10 mouse cellular contexts compared by ENCODE assay signal in genomic region chr12:100925644-100926619, GRCm38 (mm10). TPM values are rescaled to one million over a fixed set of nuclear protein-coding genes. Genes with fewer than 3 reads are reported as not detected.
DNase-seq lines count a peak whose midpoint lies in the region; ATAC-seq and TF ChIP-seq lines count a peak whose summit lies in the region.
"Had no signal": no experiment of that assay in that cellular context is flagged by ENCODE, and none has a peak within 500 bp of the region (broad histone marks: within the 10 kb centered on the region; RNA-seq: fewer than 3 reads in every experiment).

No protein-coding gene starts in this region.

- ATAC-seq in liver, embryonic 12.5 days: no peak
- peak; percentile 66 for ATAC-seq in hindbrain, postnatal 0 days
- peak; percentile 54 for ATAC-seq in midbrain, embryonic 16.5 days

- intact Hi-C loops in left cerebral cortex, postnatal 25 days (cut with DNase I): loop anchor here (1.0 to 10.0 kb wide), 3 partner anchors 77 to 349 kb away; no protein-coding TSS in a partner anchor

- WGBS in liver, adult 2 months: 67% methylated on average over 14 of the region's 14 CpGs
- 72% methylated on average over 14 of the region's 14 CpGs for WGBS in liver, embryonic 12.5 days (ENCODE audit: insufficient replicate concordance)
- 52% methylated on average over 14 of the region's 14 CpGs for WGBS in hindbrain, postnatal 0 days
- 68% methylated on average over 14 of the region's 14 CpGs for WGBS in midbrain, embryonic 16.5 days

- no peaks in the 10 kb centered on the region for H3K27me3 ChIP-seq in liver, adult 2 months (ENCODE audit: control insufficient read depth, insufficient read depth, low read length)
- no peaks in the 10 kb centered on the region for H3K27me3 ChIP-seq in liver, embryonic 12.5 days (replicated peaks)
- no peaks in the 10 kb centered on the region for H3K27me3 ChIP-seq in hindbrain, postnatal 0 days (ENCODE audit: insufficient read depth, low read length)
- H3K27me3 ChIP-seq in midbrain, embryonic 16.5 days (ENCODE audit: control insufficient read depth, insufficient read depth, low read depth, low read length): no peaks in the 10 kb centered on the region

- H3K4me3 ChIP-seq in liver, adult 2 months (ENCODE audit: insufficient read depth, low read depth, low read length): no peak overlapping the region
- H3K4me3 ChIP-seq in liver, embryonic 12.5 days: no peak overlapping the region
- H3K4me3 ChIP-seq in hindbrain, postnatal 0 days (ENCODE audit: low read length): no peak overlapping the region
- H3K4me3 ChIP-seq in midbrain, embryonic 16.5 days (ENCODE audit: low read depth, low read length): no peak overlapping the region
- H3K4me3 ChIP-seq: erythroblast, embryonic 14.5 days; myocyte had no signal

- no peak overlapping the region for H3K27ac ChIP-seq in liver, adult 2 months (replicated peaks; ENCODE audit: insufficient read depth, low read depth, low read length)
- H3K27ac ChIP-seq in liver, embryonic 12.5 days: no peak overlapping the region
- no peak overlapping the region for H3K27ac ChIP-seq in hindbrain, postnatal 0 days
- no peak overlapping the region for H3K27ac ChIP-seq in midbrain, embryonic 16.5 days (ENCODE audit: low read length)

- H3K4me1 ChIP-seq in liver, adult 2 months (ENCODE audit: control insufficient read depth, insufficient read depth, low read length): no peaks in the 10 kb centered on the region
- no peaks in the 10 kb centered on the region for H3K4me1 ChIP-seq in liver, embryonic 12.5 days
- no peaks in the 10 kb centered on the region for H3K4me1 ChIP-seq in hindbrain, postnatal 0 days (ENCODE audit: insufficient read depth, low read length)
- H3K4me1 ChIP-seq in midbrain, embryonic 16.5 days (ENCODE audit: control insufficient read depth, insufficient read depth, low read length): peaks cover 3% of the 10 kb centered on the region; the same call in 1 of the 2 replicates

- H3K79me2 ChIP-seq in liver, adult 2 months (ENCODE audit: control insufficient read depth, insufficient read depth, low read length): no peaks in the 10 kb centered on the region

- H3K36me3 ChIP-seq in liver, adult 2 months (ENCODE audit: control insufficient read depth, insufficient read depth, low read length): no peaks in the 10 kb centered on the region
- H3K36me3 ChIP-seq in liver, embryonic 12.5 days: peaks cover 96% of the 10 kb centered on the region
- H3K36me3 ChIP-seq in hindbrain, postnatal 0 days (ENCODE audit: insufficient read depth, low read length): peaks cover 6% of the 10 kb centered on the region; the same call in 1 of the 2 replicates
- H3K36me3 ChIP-seq in midbrain, embryonic 16.5 days (ENCODE audit: control insufficient read depth, insufficient read depth, low read length): peaks cover 20% of the 10 kb centered on the region

- no peak overlapping the region for H3K9ac ChIP-seq in liver, adult 2 months (ENCODE audit: low read depth, low read length)
- H3K9ac ChIP-seq in liver, embryonic 12.5 days: no peak overlapping the region
- H3K9ac ChIP-seq in hindbrain, postnatal 0 days (replicated peaks; ENCODE audit: low read length): no peak overlapping the region
- no peak overlapping the region for H3K9ac ChIP-seq in midbrain, embryonic 16.5 days (ENCODE audit: low read depth, low read length)

- DNase-seq in liver, adult 2 months (ENCODE audit: extremely low read depth, low read depth, low spot score): peak; percentile 48
- DNase-seq in T-cell, adult 2 months (ENCODE audit: low spot score): peak; percentile 67
- DNase-seq in embryo, embryonic 11.5 days (ENCODE audit: low read depth, low spot score): peak; percentile 79
- DNase-seq in hindbrain, postnatal 0 days (ENCODE audit: low spot score): peak; percentile 94
- DNase-seq in left cerebral cortex, postnatal 25 days (ENCODE audit: low spot score in 2 of 2): peak; percentile 81 to 84
- peak; percentile 69 for DNase-seq in thymus, postnatal 14 days

- H3K9me3 ChIP-seq in liver, embryonic 12.5 days (replicated peaks): no peaks in the 10 kb centered on the region
- no peaks in the 10 kb centered on the region for H3K9me3 ChIP-seq in hindbrain, postnatal 0 days (ENCODE audit: low read length)
- H3K9me3 ChIP-seq in midbrain, embryonic 16.5 days (replicated peaks; ENCODE audit: control insufficient read depth, low read length, poor library complexity, severe bottlenecking): no peaks in the 10 kb centered on the region

- no peak overlapping the region for H3K4me2 ChIP-seq in liver, embryonic 12.5 days
- H3K4me2 ChIP-seq in hindbrain, postnatal 0 days (ENCODE audit: low read depth, low read length): no peak overlapping the region
- no peak overlapping the region for H3K4me2 ChIP-seq in midbrain, embryonic 16.5 days (ENCODE audit: low read length)

- peak; percentile 42 for TF ChIP-seq CTCF in liver, adult 2 months (IDR thresholded peaks at IDR 0.05; ENCODE audit: low read depth, low read length)
- peak; percentile 84 for TF ChIP-seq CTCF in hindbrain, postnatal 0 days (IDR thresholded peaks at IDR 0.05; ENCODE audit: low read depth)

- no peak for TF ChIP-seq POLR2A in liver, adult 2 months (IDR thresholded peaks at IDR 0.05; ENCODE audit: extremely low read depth, insufficient read depth, low read length)

RNA-seq across cellular contexts. Expression of gene Gpr68, which starts 17.9 kb away (rescaled TPM):
- total RNA-seq in liver, adult 2 months (2014; rRNA removed): 0.09 and 0.20 TPM in 2 replicates
- polyA plus RNA-seq in liver, adult 2 months (2012; rRNA removed): 0.28 and 0.85 TPM in 2 replicates
- polyA plus RNA-seq in liver, embryonic 12.5 days (2016; fragmentation: Nextera tagmentation; extraction: Ambion mirVana): 0.04 TPM in 1 of 2 replicates, not detected in the other
- 29.5 and 33.1 TPM in 2 replicates for total RNA-seq in hindbrain, postnatal 0 days (2014; rRNA removed)
- polyA plus RNA-seq in hindbrain, postnatal 0 days (2015; fragmentation: Nextera tagmentation; extraction: Ambion mirVana): 6.0 and 8.1 TPM in 2 replicates
- 10 to 100 TPM in 1 of 2 experiments, 1 to 10 TPM in 1; 8.3 to 11.6 TPM for total RNA-seq in left cerebral cortex, postnatal 25 days (2021)
- polyA plus RNA-seq in midbrain, embryonic 16.5 days (2015; fragmentation: Nextera tagmentation; extraction: Ambion mirVana): 6.2 and 6.3 TPM in 2 replicates
- polyA plus RNA-seq: erythroblast, embryonic 14.5 days had no signal
